Mouse (Mus musculus) C2C12 (cell line): ENCODE results near the gene Fbxo47. TPM values are rescaled to one million over a fixed set of nuclear protein-coding genes. Genes with fewer than 3 reads are reported as not detected.

Experiments used
- H3K27me3 ChIP-seq: one replicate; pipeline ENCODE4 v1.6.1; 2011; ENCODE audit not compliant: control insufficient read depth, insufficient read depth, insufficient read length
- H3K36me3 ChIP-seq: one replicate; pipeline ENCODE4 v1.6.1; 2011; ENCODE audit not compliant: control insufficient read depth, insufficient read depth
- H3K4me3 ChIP-seq: one replicate; pipeline ENCODE4 v1.5.1; 2011; ENCODE audit warnings: mild to moderate bottlenecking, control low read depth; ENCODE audit not compliant: poor library complexity, insufficient read depth, severe bottlenecking
- H3K79me2 ChIP-seq: one replicate; pipeline ENCODE4 v1.6.1; 2011; ENCODE audit not compliant: control insufficient read depth, insufficient read depth
- H3K79me3 ChIP-seq: one replicate; pipeline ENCODE4 v1.6.1; 2011; ENCODE audit warnings: low read depth, control low read depth
- H3ac ChIP-seq: one replicate; pipeline ENCODE3; 2011; ENCODE audit warnings: low read depth; ENCODE audit not compliant: control insufficient read depth, insufficient read length
- CEBPB ChIP-seq: IDR thresholded peaks from one replicate; pipeline ENCODE4 v1.6.1; 2011; ENCODE audit warnings: low read depth, mild to moderate bottlenecking, control low read depth, moderate library complexity
- CTCF ChIP-seq: IDR thresholded peaks from one replicate; pipeline ENCODE4 v1.5.1; 2011; ENCODE audit not compliant: control insufficient read depth, insufficient read depth, insufficient read length
- FOSL1 ChIP-seq: IDR thresholded peaks from one replicate; pipeline ENCODE4 v1.8.0; 2011; ENCODE audit warnings: mild to moderate bottlenecking, low read length; ENCODE audit not compliant: poor library complexity, insufficient read depth, severe bottlenecking
- MAX ChIP-seq: IDR thresholded peaks from one replicate; pipeline ENCODE4 v1.6.1; 2011; ENCODE audit warnings: mild to moderate bottlenecking, control low read depth
- MYOD1 ChIP-seq: IDR thresholded peaks from one replicate; pipeline ENCODE4 v1.6.1; 2011; ENCODE audit warnings: low read depth; ENCODE audit not compliant: control insufficient read depth, insufficient read length
- MYOG ChIP-seq: IDR thresholded peaks from one replicate; pipeline ENCODE4 v1.6.1; 2011; ENCODE audit not compliant: control insufficient read depth, insufficient read length; ENCODE audit errors: extremely low read depth
- USF1 ChIP-seq: IDR thresholded peaks from one replicate; pipeline ENCODE4 v1.6.1; 2011; ENCODE audit warnings: low read depth, mild to moderate bottlenecking, control low read depth, moderate library complexity
- polyA plus RNA-seq: library from polyadenylated mRNA; unstranded; fragments of >200 nt; fragmentation: generic; extraction: Trizol; gene quantifications from one replicate; pipeline ENCODE4 v1.2.1, GENCODE M21; 2012; ENCODE audit warnings: missing spikeins

Fbxo47 gene
- polyA plus RNA-seq, 1 experiment, result 0.11 TPM

DNA sequence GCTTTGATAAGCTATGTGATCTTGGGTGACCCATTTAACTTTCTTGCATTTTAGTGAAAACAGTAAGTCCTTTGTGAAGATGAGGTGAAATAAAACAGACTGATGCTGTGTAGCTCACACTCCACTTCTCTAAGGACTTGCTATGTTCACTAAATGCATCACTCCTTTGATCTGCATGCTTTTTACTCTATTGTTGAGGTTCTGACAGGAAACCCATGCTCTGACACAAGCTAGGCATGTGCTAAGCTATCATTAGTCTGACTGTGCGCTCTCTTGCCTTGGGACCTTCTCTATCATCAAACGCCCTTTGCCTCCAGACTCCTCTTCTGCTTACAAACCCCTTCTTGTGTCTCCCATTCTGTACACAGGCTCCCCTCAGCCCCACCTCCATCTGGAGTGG, 21.6 kb upstream of the Fbxo47 start:
- Histone ChIP-seq H3K79me3 (no peaks in the 10 kb centered on the region), H3K36me3 (no peaks in the 10 kb centered on the region), H3K79me2 (no peaks in the 10 kb centered on the region), H3K4me3 (no peak overlapping the region), H3ac (no peak overlapping the region), H3K27me3 (no peaks in the 10 kb centered on the region)
- no peak for TF ChIP-seq MYOG
- no peak for TF ChIP-seq MYOD1
- TF ChIP-seq FOSL1, result no peak
- TF ChIP-seq MAX, result no peak
- no peak for TF ChIP-seq CTCF
- TF ChIP-seq USF1, result no peak
- no peak for TF ChIP-seq CEBPB

DNA sequence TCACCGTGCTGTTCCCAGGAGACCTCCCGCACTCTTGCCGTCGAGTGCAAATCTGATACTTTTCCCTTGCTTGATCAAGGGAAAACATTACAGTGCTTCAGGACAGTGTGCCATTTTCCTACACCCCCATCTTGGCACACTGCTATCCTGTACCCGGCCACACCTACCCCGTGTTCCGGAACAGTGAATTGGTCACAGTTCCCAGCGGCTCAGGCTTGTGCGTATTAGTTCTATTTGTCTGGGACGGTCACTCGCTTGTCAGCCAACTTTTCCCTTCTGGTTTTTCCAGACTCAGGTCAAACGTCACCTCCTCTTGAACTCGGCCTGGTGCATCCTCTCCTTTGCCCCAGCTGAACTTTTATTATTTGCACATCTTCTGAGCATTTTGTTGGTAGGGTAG, 20.8 kb upstream of the Fbxo47 start:
- H3K27me3 ChIP-seq, result no peaks in the 10 kb centered on the region
- TF ChIP-seq MYOD1, result no peak
- no peak for TF ChIP-seq MYOG
- TF ChIP-seq MAX, result no peak
- TF ChIP-seq FOSL1, result no peak
- no peak for TF ChIP-seq CEBPB
- no peak for TF ChIP-seq CTCF
- no peak for TF ChIP-seq USF1
- H3K79me2 ChIP-seq, result no peaks in the 10 kb centered on the region
- no peaks in the 10 kb centered on the region for H3K79me3 ChIP-seq
- no peak overlapping the region for H3ac ChIP-seq
- H3K36me3 ChIP-seq, result no peaks in the 10 kb centered on the region
- no peak overlapping the region for H3K4me3 ChIP-seq

DNA sequence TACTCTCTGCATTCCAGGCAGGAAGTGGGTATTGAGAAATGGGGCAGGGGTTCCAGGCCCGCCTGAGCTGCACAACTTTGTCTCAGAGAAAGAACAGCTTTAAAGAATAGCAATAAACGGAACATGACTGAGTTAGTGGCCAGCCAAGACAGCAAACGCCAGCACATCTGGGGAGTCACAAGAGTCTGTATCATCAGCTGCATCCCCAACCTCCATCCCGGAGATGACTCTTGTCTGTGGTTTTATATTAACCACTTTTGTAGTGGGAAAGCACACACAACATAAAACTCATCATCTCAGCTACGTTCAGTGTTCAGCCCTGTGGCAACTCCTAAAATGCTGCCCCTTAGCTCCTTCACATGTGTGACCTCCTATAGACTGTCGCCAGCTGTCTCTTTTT, 17.9 kb upstream of the Fbxo47 start:
- H3K79me3 ChIP-seq, result no peaks in the 10 kb centered on the region
- H3K79me2 ChIP-seq, result no peaks in the 10 kb centered on the region
- H3ac ChIP-seq, result no peak overlapping the region
- no peaks in the 10 kb centered on the region for H3K36me3 ChIP-seq
- no peaks in the 10 kb centered on the region for H3K27me3 ChIP-seq
- no peak overlapping the region for H3K4me3 ChIP-seq
- peak; percentile 48 for TF ChIP-seq FOSL1
- no peak for TF ChIP-seq CTCF
- TF ChIP-seq MYOG, result no peak
- no peak for TF ChIP-seq CEBPB
- peak; percentile 68 for TF ChIP-seq MAX
- no peak for TF ChIP-seq USF1
- peak; percentile 43 for TF ChIP-seq MYOD1

DNA sequence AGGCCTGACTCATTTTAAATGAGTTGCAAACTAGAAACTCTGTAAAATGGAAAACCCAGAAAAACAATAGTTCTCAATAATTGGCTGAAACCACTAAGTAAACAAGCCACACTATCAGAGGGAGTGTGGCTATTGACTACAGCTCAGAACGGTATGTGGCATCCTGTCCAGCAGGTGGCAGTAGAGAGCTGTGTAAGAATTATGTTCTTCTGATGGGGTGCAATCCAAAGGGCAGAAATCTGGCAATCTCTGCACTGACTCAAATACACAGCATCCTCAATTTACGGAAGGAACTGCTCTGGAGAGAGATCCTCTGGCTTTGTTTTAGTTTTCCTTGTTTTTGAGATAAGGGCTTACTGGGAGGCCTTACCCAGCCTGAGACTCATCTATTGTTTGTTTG, 15.9 kb upstream of the Fbxo47 start:
- Histone ChIP-seq H3K27me3 (no peaks in the 10 kb centered on the region), H3K36me3 (no peaks in the 10 kb centered on the region), H3K4me3 (no peak overlapping the region), H3K79me2 (no peaks in the 10 kb centered on the region), H3ac (no peak overlapping the region), H3K79me3 (no peaks in the 10 kb centered on the region)
- TF ChIP-seq MAX (peak; percentile 32), CTCF (peak; percentile 68), USF1 (no peak), MYOD1 (no peak)

DNA sequence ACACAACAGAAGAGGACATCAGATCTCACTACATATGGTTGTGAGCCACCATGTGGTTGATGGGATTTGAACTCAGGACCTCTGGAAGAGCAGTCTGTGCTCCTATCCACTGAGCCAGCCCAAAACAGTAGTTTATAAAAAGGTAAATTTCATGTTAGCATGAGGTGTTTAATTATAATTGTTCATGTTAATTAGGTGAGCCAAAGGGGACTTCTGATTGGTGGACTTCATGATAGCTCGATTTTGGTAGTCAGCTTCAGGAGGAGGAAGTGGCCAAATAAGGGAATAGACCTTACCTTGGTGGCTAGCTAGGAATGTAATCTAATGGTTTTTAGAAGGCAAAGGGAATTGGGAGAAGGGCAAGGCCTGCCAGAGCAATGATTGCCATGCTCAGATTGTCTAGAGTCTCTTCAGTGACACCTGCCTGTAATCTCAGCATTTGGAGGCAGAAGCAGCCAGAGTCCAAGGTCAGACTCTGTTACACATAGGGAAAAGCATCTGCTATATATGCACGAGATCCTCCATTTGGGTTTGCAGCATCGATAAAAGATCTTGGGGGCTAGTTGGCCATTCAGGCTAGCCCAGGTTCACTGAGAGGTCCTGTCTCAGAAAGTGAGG, 13.7 kb upstream of the Fbxo47 start:
- H3ac ChIP-seq, result no peak overlapping the region

DNA sequence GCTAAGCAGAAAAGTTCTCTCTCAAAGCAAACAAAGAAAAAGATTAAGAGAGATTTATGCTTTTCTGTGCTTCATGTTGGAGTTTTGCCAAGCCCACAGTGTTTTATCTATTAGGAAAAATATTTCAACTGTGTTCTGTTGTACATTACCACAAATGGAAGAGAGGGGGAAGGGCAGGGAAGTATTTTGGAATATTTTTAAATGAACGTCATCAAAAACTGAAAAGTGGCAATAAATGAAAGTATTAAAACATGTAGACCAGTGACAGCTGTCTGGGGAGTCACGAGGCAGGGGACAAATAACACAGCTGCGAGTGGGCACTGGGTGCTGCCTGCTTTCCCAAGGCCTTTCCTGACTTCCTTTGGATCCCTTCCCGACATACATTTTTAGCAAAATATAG, 12.7 kb upstream of the Fbxo47 start:
- Histone ChIP-seq H3K79me2 (no peaks in the 10 kb centered on the region), H3ac (no peak overlapping the region), H3K79me3 (no peaks in the 10 kb centered on the region), H3K4me3 (no peak overlapping the region), H3K27me3 (no peaks in the 10 kb centered on the region), H3K36me3 (no peaks in the 10 kb centered on the region)
- TF ChIP-seq CEBPB (no peak), MYOD1 (peak; percentile 72)

More for the DNA sequence above, 13.7 kb upstream of the Fbxo47 start:
- Histone ChIP-seq H3K79me2 (no peaks in the 10 kb centered on the region), H3K4me3 (no peak overlapping the region), H3K36me3 (no peaks in the 10 kb centered on the region), H3K27me3 (no peaks in the 10 kb centered on the region), H3K79me3 (no peaks in the 10 kb centered on the region)
- TF ChIP-seq USF1 (no peak), MYOG (no peak), CTCF (no peak), MAX (no peak), FOSL1 (no peak), MYOD1 (no peak)
